Mouse (Mus musculus) midbrain, embryonic 12.5 days (tissue): ENCODE results near the gene Nup93. TPM values are rescaled to one million over a fixed set of nuclear protein-coding genes. Genes with fewer than 3 reads are reported as not detected.
A peak's percentile ranks its signal among the peaks of the same experiment; 100 is the strongest.

ENCODE experiments used
- ATAC-seq: fragments of 200-750 bp; cut with Nextera tagmentation; 2 replicates; pipeline ENCODE4 v1.8.0; 2017; ENCODE audit warnings: low read depth, moderate TSS enrichment, moderate library complexity; ENCODE audit not compliant: low FRiP score
- H3K27ac ChIP-seq: fragments of 300-500 bp; sonication (generic); replicated peaks from 2 replicates; pipeline ENCODE4 v1.5.1; 2016; ENCODE audit warnings: mild to moderate bottlenecking
- H3K27me3 ChIP-seq: fragments of 300-500 bp; sonication (generic); 2 replicates; pipeline ENCODE4 v1.6.1; 2016; ENCODE audit warnings: mild to moderate bottlenecking
- H3K36me3 ChIP-seq: fragments of 300-500 bp; sonication (generic); 2 replicates; pipeline ENCODE4 v1.6.1; 2016
- H3K4me1 ChIP-seq: fragments of 300-500 bp; sonication (generic); 2 replicates; pipeline ENCODE4 v1.6.1; 2016
- H3K4me2 ChIP-seq: fragments of 300-500 bp; sonication (generic); replicated peaks from 2 replicates; pipeline ENCODE4 v1.6.1; 2016; ENCODE audit warnings: mild to moderate bottlenecking, moderate library complexity
- H3K4me3 ChIP-seq: fragments of 300-500 bp; sonication (generic); 2 replicates; pipeline ENCODE4 v1.5.1; 2016; ENCODE audit warnings: mild to moderate bottlenecking
- H3K9ac ChIP-seq: fragments of 300-500 bp; sonication (generic); replicated peaks from 2 replicates; pipeline ENCODE4 v1.6.1; 2016; ENCODE audit warnings: mild to moderate bottlenecking, moderate library complexity
- H3K9me3 ChIP-seq: fragments of 300-500 bp; sonication (generic); 2 replicates; pipeline ENCODE4 v1.6.1; 2016; ENCODE audit warnings: mild to moderate bottlenecking
- WGBS: fragments of 180-500 bp; shearing (Covaris S2); methylation state at CpG from one replicate; pipeline ENCODE4 v1.1.7; 2016; 5-methylcytosine and 5-hydroxymethylcytosine counted together
- polyA plus RNA-seq: library from polyadenylated mRNA; unstranded; fragments of >200 nt; fragmentation: Nextera tagmentation; extraction: Ambion mirVana; gene quantifications from 2 replicates; pipeline ENCODE4 v1.2.1, GENCODE M21; 2016

Gene Nup93
- polyA plus RNA-seq, 1 experiment from 2014 or later: 96.7 TPM

GRCm38 (mm10) chr8:94240240-94240751 lies 25.9 kb downstream of the Nup93 start:
- 90% methylated on average over 4 of the region's 4 CpGs for WGBS
- ATAC-seq: no peak

GRCm38 (mm10) chr8:94249836-94250435 lies 35.6 kb downstream of the Nup93 start:
- Histone ChIP-seq H3K4me3 (no peak overlapping the region), H3K9ac (no peak overlapping the region), H3K27ac (no peak overlapping the region), H3K36me3 (no peaks in the 10 kb centered on the region), H3K4me1 (peaks cover 10% of the 10 kb centered on the region), H3K4me2 (no peak overlapping the region), H3K27me3 (no peaks in the 10 kb centered on the region), H3K9me3 (no peaks in the 10 kb centered on the region)
- 76% methylated on average over 2 of the region's 2 CpGs for WGBS
- no peak for ATAC-seq

More at GRCm38 (mm10) chr8:94240240-94240751, 25.9 kb downstream of the Nup93 start:
- no peak overlapping the region for H3K27ac ChIP-seq
- 0 out of 2 replicates have a peak, but pooled peaks cover 10% of the 10 kb centered on the region for H3K36me3 ChIP-seq
- no peaks in the 10 kb centered on the region for H3K27me3 ChIP-seq
- no peaks in the 10 kb centered on the region for H3K9me3 ChIP-seq
- H3K9ac ChIP-seq: no peak overlapping the region
- H3K4me3 ChIP-seq: no peak overlapping the region
- H3K4me1 ChIP-seq: no peaks in the 10 kb centered on the region
- no peak overlapping the region for H3K4me2 ChIP-seq

GRCm38 (mm10) chr8:94258881-94259280 lies 44.5 kb downstream of the Nup93 start:
- no peak overlapping the region for H3K4me2 ChIP-seq
- no peaks in the 10 kb centered on the region for H3K36me3 ChIP-seq
- no peak for ATAC-seq
- no peaks in the 10 kb centered on the region for H3K9me3 ChIP-seq
- no peaks in the 10 kb centered on the region for H3K27me3 ChIP-seq
- H3K9ac ChIP-seq: no peak overlapping the region
- no peak overlapping the region for H3K4me3 ChIP-seq
- WGBS: 67% methylated on average over 6 of the region's 6 CpGs
- no peaks in the 10 kb centered on the region for H3K4me1 ChIP-seq
- no peak overlapping the region for H3K27ac ChIP-seq

GRCm38 (mm10) chr8:94262626-94263297 lies 48.4 kb downstream of the Nup93 start:
- 76% methylated on average over 3 of the region's 3 CpGs for WGBS
- Histone ChIP-seq H3K4me2 (no peak overlapping the region), H3K9ac (no peak overlapping the region), H3K9me3 (no peaks in the 10 kb centered on the region), H3K4me1 (peaks cover 18% of the 10 kb centered on the region), H3K27ac (no peak overlapping the region), H3K27me3 (no peaks in the 10 kb centered on the region), H3K4me3 (no peak overlapping the region), H3K36me3 (no peaks in the 10 kb centered on the region)
- no peak for ATAC-seq

GRCm38 (mm10) chr8:94266344-94267191 lies 52.2 kb downstream of the Nup93 start:
- H3K4me3 ChIP-seq: peak overlapping the region; percentile 28
- peak overlapping the region; percentile 43 for H3K4me2 ChIP-seq
- H3K27me3 ChIP-seq: no peaks in the 10 kb centered on the region
- no peaks in the 10 kb centered on the region for H3K36me3 ChIP-seq
- ATAC-seq: no peak
- peak overlapping the region; percentile 67 for H3K27ac ChIP-seq
- 26% methylated on average over 10 of the region's 10 CpGs for WGBS
- H3K9ac ChIP-seq: peak overlapping the region; percentile 31; the same call in 1 of the 2 replicates
- H3K9me3 ChIP-seq: no peaks in the 10 kb centered on the region
- H3K4me1 ChIP-seq: peaks cover 21% of the 10 kb centered on the region

- no peak for ATAC-seq
- no peak overlapping the region for H3K9ac ChIP-seq
- H3K4me3 ChIP-seq: peak overlapping the region; percentile 0; the same call in 1 of the 2 replicates
- H3K4me2 ChIP-seq: peak overlapping the region; percentile 21; the same call in 1 of the 2 replicates
- WGBS: 68% methylated on average over 3 of the region's 3 CpGs
- H3K36me3 ChIP-seq: no peaks in the 10 kb centered on the region
- H3K9me3 ChIP-seq: no peaks in the 10 kb centered on the region
- no peak overlapping the region for H3K27ac ChIP-seq
- H3K27me3 ChIP-seq: no peaks in the 10 kb centered on the region
- peaks cover 29% of the 10 kb centered on the region for H3K4me1 ChIP-seq
These were observed 54.1 kb downstream of the Nup93 start for GRCm38 (mm10) chr8:94268359-94268890.

GRCm38 (mm10) chr8:94270309-94270708 lies 55.9 kb downstream of the Nup93 start:
- 93% methylated on average over 7 of the region's 7 CpGs for WGBS
- H3K36me3 ChIP-seq: no peaks in the 10 kb centered on the region
- no peak overlapping the region for H3K4me2 ChIP-seq
- H3K4me3 ChIP-seq: no peak overlapping the region
- H3K4me1 ChIP-seq: peaks cover 22% of the 10 kb centered on the region
- H3K27ac ChIP-seq: no peak overlapping the region
- H3K9me3 ChIP-seq: no peaks in the 10 kb centered on the region
- no peak for ATAC-seq
- no peaks in the 10 kb centered on the region for H3K27me3 ChIP-seq
- H3K9ac ChIP-seq: no peak overlapping the region

GRCm38 (mm10) chr8:94271102-94271501 lies 56.7 kb downstream of the Nup93 start:
- Histone ChIP-seq H3K4me2 (no peak overlapping the region), H3K9me3 (no peaks in the 10 kb centered on the region), H3K36me3 (no peaks in the 10 kb centered on the region), H3K4me1 (peaks cover 21% of the 10 kb centered on the region), H3K27me3 (no peaks in the 10 kb centered on the region), H3K27ac (no peak overlapping the region), H3K9ac (no peak overlapping the region), H3K4me3 (no peak overlapping the region)
- no peak for ATAC-seq
- 88% methylated on average over 7 of the region's 7 CpGs for WGBS

GRCm38 (mm10) chr8:94272612-94273011 lies 58.2 kb downstream of the Nup93 start:
- no peaks in the 10 kb centered on the region for H3K27me3 ChIP-seq
- no peak overlapping the region for H3K9ac ChIP-seq
- H3K4me3 ChIP-seq: no peak overlapping the region
- H3K4me2 ChIP-seq: no peak overlapping the region
- H3K27ac ChIP-seq: no peak overlapping the region
- 76% methylated on average over 3 of the region's 3 CpGs for WGBS
- no peaks in the 10 kb centered on the region for H3K9me3 ChIP-seq
- ATAC-seq: no peak
- H3K4me1 ChIP-seq: peaks cover 11% of the 10 kb centered on the region; the same call in 1 of the 2 replicates
- no peaks in the 10 kb centered on the region for H3K36me3 ChIP-seq

GRCm38 (mm10) chr8:94273289-94273850 lies 59.0 kb downstream of the Nup93 start:
- Histone ChIP-seq H3K27me3 (no peaks in the 10 kb centered on the region), H3K4me2 (no peak overlapping the region), H3K4me1 (peaks cover 11% of the 10 kb centered on the region; the same call in 1 of the 2 replicates), H3K9me3 (no peaks in the 10 kb centered on the region), H3K27ac (no peak overlapping the region), H3K4me3 (no peak overlapping the region), H3K36me3 (no peaks in the 10 kb centered on the region), H3K9ac (no peak overlapping the region)
- no peak for ATAC-seq
- WGBS: 94% methylated on average over 5 of the region's 5 CpGs

GRCm38 (mm10) chr8:94274030-94274429 lies 59.7 kb downstream of the Nup93 start:
- WGBS: 82% methylated on average over 5 of the region's 5 CpGs
- Histone ChIP-seq H3K4me3 (no peak overlapping the region), H3K27ac (no peak overlapping the region), H3K36me3 (no peaks in the 10 kb centered on the region), H3K4me2 (no peak overlapping the region), H3K27me3 (no peaks in the 10 kb centered on the region), H3K9me3 (no peaks in the 10 kb centered on the region), H3K4me1 (peaks cover 11% of the 10 kb centered on the region; the same call in 1 of the 2 replicates), H3K9ac (no peak overlapping the region)
- no peak for ATAC-seq
